Mouse (Mus musculus) brain, embryonic 18.5 days (tissue): ENCODE measurements around the gene Atg4d.
"Not testable (repeated sequence)": the region's sequence is repeated elsewhere in the genome, so short reads cannot be mapped to it uniquely, and the experiment has no call there.

Experiments used
- DNase-seq: peaks from one replicate; pipeline ENCODE4 v3.0.0-alpha.2; 2012; ENCODE audit warnings: low read depth, low spot score

Gene Atg4d

DNA sequence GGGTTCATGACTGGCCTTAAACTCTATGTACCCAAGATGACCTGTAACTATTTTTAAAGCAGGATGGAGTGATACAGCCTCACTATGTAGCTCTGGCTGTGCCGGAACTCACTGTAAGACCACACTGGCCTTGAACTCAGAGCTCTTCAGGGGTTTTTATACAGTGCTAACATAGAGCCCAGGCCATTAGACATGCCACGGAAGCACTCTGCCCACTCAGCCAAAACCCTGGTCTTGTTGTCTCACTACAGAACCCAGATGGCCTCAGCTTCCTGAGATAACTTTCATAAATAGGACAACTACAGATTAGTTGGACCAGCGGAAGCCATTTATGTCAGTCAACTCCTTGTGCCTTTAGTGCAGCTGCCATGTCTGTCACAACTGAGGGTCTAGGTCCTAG, 9.2 kb downstream of the Atg4d start:
- no peak for DNase-seq

DNA sequence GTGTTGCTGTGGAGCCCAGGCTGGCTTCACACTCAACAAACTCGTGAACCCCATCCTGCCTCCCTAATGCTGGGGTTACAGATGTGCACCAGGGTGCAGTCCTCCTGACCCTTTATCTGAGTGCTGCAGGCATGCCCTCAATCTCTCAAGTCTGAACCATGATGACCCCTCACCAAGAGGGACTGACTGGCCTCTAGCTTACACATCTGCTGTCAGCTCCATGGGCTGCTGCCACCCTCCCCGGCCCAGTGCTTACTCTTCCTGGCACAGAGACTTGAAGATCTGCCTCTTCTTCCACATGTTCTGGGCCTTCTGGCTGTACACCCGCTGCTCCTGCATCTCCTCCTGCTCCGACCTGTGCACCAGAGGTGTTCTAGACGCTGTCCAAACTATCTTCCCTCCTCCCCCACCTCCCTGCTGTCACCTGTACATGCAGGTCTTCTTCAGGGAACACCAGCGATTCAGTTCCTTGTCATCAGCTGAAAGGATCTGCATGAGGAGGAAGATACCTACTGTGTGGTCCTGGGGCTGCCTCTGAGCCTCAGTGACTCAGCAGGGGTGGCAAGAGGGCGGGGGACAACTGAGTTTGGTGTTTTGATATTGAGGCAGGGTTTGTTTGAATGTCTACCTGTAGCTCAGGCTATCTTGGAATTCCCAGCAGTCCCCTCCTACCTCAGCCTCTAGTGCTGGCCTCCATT, 10.1 kb downstream of the Atg4d start:
- no peak for DNase-seq

DNA sequence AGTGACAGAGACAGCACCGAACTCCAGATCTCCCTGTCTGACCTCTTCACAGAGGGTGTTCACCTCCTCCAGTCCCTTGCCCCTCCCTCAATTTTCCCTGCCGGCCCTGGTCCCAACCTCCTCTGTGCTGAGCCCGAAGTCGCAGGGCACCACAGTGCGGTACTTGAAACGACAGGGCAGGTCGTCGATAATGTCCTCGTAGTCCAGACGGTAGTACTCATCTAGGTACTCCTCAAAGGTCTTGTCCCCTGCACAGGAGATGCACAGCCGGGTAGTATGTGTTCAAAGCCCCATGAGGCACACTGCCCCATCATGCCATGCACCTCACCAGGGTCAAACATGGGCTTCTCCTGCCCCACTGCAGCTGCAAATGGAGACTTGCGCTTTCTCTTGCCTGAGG, 10.6 kb downstream of the Atg4d start:
- DNase-seq = no peak

DNA sequence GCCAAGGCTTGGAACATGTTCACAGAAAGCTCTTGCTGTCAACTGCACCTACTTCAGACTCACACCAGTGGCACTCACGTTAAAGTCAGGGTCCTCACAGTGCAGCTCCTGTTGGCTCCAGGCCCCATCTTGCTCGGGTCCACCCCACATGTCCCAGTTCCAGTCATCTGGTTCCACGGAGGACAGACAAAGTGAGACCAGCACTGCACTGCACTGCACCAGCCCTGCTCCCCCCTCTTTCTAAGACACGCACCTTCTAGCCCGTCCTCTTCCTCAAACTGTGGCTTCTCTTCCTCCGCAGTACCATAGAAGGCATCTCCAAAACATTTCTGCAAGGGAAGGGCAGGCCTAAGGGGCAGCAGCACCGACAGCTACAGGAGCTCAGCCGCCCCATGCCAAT, 11.2 kb downstream of the Atg4d start:
- no peak for DNase-seq

DNA sequence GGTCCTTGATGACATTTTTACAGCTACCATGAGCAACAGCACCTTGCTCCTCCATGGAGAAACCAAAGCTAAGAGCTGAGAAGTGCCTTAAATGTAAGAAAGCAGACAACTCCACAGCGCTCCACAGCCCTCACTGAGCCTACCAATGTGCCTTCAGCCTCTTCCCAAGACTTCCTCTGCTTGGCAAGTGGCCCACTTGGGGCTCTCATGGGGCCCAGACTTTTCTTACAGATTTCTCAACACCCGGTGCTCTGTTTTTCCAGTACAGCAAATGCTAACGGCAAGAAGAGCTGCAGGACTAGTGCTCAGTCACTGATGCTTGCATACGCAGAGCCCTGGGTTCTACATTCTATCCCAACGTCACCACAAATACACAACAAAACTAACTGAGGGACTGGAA, 12.7 kb downstream of the Atg4d start:
- DNase-seq = no peak

DNA sequence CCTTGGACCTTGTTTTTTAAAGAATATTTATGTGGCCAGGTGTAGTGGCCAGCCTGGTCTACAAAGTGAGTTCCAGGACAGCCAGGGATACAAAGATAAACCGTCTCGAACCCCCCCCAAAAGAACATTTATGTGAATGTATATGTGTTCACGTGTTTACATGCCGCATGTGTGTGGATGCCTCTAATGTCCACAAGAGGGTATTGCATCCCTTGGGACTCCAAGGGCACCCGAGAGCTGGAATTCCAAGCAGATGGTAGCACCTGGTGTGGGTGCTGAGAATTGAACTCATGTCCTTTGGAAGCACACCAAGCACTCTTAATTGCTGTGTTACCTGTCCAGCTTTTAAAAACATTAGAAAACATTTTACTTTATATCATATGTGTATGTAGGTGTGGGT, 18.5 kb downstream of the Atg4d start:
- DNase-seq = no peak

DNA sequence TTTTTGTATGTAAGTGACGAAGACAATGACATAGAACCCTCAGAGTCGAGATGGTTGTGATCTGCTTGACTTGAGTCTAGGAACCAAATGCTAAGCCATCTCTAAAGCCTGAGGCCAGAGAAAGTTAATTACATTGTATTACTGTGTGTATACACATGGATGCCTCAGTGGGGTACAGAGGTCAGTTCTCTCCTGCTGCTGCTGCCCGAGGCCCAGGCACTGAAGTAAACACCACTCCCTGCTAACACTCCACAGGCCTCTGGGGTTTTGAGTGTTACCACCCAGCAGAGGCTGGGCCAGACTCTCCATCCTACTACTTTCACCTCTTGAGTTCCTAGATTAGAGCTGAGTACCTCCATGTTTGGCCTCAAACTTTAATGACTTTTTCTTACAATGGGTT, 18.9 kb downstream of the Atg4d start:
- DNase-seq = no peak

DNA sequence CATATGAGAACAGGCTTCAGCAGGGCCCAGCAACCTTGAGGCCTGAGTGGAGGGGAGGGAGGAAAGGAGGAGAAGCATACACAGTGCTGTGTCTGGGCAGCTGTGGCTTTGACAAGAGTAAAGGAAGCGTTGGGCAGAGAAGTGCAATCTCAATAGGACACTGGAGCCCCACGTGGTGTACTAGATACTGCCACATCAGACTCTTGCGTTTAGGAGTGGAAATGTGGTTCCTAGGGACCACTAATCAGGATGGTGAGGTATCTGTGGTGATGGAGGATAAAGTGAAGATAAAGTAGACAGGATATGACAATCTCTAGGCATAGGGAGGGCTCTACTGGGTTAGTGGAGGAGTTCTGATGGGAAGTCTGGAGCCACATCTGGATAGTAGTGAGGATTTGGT, 21.7 kb downstream of the Atg4d start:
- no peak for DNase-seq

DNA sequence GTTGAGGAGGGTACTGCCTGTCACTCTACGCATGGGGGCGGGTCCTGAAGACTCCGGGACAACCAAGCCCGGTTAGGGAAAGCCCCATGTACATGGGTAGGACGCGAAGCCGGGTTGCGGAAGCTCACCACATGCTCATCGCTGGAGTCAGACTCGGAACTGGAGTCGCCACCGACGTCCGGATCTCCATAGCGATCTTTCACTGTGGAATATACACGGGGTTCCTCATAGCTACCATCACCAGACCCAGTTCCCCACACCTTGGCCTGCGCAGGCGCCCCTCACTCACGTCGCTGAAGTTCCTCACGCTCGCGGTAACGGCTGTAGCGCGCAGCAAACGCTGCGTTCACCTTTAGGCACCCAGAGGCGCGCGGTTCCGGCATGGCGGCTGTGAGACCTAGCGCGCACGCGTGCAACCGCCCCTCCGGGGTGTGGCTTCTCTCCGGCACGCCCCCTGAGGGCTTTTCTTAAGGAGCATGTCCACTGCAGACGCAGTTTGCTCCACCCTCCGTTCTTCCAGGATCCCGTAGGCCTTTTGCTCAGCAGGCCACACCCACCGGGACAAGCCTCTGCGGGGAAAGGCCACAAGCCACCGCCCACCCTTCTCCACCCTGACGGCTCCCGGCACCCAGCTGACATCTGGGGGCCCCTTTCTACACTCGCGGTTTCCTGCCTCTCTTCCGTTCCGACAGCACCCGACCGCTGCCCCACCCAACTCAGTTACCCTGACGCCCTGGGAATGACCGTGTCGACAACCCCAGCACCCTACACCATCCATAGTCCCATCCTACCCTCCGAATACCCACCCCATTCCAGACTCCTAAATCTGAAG, 22.7 kb downstream of the Atg4d start, which contains the start of gene Kri1:
Gene Kri1, minus strand, starts transcription at position 399 of the 832 bp plus-strand sequence.
- DNase-seq = peak; percentile 94

DNA sequence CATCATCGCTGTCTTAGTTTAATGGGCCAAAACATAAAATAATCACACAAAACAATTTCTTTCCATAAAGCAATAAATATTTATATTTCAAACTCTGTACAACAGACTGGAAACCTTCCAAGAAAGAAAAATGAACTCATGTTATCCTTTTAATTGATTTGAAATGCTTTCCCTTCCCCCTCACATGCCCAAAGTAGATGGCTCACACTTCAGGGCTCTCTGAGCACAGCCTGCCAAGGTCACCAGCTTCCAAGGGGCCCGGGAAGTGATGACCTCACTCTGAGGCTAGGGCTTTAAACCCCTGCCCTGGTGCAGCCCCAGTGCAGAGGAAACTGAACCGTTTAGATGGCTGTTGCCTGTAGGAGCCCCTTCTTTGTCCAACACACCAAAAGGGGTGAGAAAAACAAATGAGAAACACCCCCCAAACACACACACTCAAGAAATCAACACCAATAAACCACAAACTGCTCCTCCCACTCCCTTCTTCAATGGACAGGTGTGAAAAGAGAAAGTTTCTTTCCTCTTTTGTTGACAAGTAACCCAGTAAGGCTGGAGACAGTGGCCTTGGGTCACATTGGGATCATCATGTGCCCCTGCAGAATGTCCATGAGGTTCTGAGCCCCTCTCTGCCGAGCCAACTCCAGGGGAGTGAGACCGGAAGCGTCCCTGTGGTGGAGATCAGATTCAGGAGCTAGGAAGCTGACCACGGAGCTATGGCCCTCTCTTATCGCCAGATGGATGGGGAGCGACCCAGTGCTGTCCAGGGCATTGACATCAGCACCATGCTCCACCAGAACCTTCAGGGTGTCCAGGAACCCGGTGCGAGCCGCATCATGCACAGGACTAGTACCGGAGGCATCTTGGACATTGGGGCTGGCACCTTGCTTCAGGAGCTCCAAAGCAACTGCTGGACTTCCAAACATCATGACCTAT, 23.6 kb downstream of the Atg4d start:
- no peak for DNase-seq

DNA sequence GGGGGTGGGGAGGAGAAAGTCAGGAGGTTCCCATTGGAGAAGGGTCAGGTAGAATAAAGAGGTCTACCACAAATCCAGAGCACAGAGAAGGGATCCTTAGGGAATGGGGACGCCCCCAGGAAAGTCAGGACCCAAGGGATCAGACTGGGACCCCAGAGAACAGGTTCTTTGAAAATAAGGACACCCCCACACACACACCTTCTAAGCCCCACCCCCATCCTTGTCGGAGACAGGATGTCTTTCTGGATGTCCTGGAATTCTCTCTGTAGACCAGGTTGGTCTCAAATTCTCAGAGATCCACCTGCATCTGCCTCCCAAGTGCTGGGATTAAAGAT, 24.2 kb downstream of the Atg4d start:
- DNase-seq = no peak

DNA sequence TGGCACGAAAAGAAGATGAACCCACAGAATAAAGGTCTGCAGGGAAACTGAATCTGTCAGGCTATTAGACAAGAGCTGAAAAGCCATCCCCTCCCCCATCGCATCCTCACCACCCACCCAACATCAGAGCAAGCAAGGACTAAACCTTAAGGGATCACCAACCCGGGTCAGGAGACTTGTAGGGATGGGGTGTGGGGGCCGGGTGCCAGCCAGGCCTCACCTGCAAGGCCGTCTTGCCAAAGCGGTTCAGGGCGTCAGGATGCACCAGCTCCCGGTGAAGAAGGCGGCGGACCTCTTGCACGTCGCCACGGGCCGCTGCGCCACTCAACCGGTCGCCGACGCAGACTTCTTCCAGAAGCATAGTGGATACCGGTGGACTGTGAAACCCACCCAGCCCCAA, 25.5 kb downstream of the Atg4d start:
- DNase-seq = no peak

DNA sequence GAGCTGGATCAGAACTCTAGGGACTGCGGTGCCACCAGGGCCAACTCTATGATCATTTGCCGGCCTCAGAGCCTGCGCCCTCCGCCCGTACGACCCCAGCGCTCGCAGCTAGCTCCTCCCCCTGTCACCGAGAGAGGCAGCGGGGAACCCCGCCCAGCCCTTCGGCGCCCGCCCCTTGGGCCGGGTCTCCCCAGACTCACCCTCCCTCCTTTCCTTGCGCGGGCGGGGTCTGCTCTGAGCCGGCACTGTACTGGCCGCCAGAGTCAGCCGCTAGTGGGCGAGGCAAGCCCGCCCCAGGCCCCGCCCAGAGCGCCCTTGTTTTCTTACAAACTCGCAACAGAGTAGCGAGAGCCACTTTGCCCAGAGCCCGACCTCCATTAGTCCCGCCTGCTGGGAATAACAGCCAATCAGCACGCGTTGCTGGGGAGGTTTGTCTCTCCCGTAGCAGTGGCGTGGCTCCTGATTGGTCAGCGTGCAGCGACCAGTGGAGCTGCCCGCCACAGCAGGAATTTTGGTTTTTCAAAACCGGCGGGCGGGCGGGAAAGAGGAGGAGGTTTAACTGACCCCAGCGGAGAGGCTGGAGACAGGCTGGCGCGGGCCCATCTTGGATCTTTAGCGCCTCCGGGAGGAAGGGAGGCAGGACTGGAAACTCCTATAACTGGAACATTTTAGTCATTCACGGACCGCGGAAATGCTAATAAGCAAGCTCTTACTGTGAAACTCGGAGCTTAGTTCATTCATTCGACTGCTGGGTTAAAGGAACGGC, 26.1 kb downstream of the Atg4d start, which contains the start of gene Cdkn2d:
Gene Cdkn2d, minus strand, starts transcription at position 386 of the 766 bp plus-strand sequence.
- peak; percentile 97 for DNase-seq

DNA sequence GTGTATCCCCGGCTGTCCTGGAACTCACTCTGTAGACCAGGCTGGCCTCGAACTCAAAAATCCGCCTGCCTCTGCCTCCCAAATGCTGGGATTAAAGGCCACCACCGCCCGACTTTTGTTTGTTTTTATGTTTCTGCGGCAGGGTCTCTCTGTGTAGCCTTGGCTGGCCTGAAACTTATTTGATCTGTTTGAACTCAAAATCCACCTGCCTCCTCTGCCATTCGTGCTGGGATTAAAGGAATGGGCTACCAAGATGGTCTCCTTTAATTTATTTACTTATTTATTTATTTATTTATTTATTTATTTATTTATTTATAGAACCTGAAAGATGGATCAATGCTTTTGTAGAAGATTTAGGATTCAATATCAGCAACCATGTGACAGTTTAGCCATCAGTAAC, 26.8 kb downstream of the Atg4d start:
- DNase-seq = not testable (repeated sequence)

DNA sequence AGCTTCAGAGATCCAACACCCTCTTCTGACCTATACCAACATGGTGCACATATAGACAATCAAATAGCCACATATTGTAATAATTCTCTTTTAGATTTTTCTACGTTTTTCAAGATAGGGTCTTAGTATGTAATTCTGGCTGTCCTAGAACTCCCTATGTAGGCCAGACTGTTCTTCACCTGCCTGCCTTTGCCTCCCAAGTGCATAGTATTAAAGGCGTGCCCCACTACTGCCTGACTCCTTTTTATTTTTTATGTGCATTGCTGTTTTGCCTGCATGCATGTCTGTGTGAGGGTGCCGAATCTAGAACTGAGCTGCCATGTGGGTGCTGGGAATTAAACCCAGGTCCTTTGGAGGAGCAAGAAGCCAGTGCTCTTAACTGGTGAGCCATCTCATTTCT, 27.2 kb downstream of the Atg4d start:
- no peak for DNase-seq

DNA sequence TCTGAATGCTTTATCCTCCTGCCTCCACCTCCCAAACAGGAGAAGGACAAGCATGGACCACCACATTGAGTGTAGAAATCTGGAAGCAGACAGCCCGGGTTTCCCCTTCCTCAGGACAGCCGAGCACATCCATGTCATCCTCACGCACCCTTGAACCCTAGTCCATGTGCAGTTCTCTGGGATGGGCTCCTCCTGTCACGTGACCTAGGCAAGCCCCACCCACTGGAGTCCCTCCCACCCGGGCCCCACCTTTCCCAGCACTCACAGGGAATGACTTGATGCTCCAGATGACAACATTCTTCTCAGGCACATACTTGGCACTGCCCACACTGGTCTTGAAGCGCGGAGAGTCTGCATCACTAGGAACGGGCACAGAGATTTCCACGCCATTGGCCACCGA, 33.9 kb downstream of the Atg4d start:
- DNase-seq = no peak

DNA sequence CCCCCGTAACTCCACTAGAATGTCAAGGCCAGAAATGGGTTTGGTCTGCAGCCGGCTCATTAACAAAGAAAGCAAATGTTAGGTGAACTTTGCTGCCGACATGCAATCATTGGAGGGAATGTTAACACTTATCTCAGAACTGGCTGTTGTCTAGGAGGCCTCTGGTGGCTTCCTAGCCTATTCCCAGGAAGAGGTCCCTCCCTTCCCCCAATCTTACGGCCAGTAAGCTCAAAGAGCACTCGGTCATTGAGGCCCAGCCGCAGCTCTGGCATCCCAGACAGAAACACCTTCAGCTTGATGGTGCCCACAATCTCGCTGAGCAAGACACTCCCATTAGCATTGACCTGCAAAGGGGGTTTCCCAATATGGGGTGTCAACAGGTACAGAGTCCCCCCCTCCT, 40.0 kb downstream of the Atg4d start:
- no peak for DNase-seq

DNA sequence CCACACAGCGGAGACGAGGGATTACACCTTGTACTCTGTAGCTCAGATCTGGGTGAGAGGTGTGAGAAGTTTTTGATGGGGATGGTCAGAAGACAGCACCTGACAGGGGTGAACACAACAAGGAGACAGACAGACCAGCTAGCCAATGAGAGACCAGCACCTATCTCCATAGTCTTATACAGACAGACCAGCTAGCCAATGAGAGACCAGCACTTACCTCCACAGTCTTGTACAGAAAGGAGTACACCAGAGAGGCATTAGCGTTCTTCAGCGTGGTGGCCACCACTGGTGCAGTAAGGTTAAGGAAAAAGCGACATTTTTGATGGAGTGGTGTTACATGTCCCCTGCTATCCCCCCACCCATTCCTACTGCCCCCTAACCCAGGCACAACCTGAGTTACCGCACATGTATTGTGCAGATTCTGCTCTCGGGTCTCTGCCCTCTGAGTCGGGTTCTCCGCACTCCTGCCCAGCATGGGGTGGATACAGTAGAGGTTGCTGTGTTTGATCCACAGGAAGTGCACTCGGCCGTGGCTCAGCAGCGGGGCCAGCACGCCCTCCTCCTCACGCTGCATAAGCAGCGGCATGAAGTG, 44.2 kb downstream of the Atg4d start:
- no peak for DNase-seq

DNA sequence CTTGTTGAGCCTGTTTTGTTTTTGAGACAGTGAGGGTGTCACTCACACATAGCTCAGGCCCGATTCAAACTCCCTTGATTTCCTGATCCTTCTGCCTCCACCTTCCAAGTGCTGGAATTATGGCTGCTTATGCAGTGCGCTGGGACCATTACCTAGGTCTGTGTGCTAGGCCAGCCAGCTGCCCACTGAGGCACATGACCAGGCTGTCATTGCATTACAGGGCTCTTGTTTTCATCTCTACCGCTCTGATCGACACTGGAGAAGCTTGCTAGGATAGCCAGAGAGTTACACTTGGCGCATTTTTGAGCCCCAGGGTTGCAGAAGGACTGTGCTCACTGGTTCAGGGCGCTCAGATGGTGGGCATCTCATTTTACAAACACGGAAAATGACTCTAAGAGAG, 46.6 kb downstream of the Atg4d start:
- DNase-seq = no peak

DNA sequence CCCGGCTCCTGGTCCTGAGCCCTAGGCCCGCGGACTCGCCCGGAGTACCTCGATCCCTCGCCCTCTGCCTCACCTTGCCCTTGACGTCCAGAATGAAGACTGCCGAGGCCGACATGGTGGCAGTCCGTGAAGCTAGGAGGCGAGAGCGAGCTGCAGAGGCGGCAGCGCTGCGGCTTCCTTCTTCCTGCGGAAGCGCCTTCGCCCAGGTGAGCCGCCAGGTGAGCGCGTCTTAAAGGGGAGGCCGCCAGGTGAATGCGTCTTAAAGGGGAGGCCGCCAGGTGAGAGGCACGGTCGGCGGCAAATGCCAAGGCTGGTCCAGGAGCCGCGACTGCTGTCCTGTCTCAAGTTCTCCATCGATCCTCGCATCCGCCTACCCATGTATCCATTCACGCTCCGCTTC, 47.0 kb downstream of the Atg4d start, which contains the start of gene Ap1m2:
Gene Ap1m2, minus strand, starts transcription at position 204 of the 400 bp plus-strand sequence.
- no peak for DNase-seq

DNA sequence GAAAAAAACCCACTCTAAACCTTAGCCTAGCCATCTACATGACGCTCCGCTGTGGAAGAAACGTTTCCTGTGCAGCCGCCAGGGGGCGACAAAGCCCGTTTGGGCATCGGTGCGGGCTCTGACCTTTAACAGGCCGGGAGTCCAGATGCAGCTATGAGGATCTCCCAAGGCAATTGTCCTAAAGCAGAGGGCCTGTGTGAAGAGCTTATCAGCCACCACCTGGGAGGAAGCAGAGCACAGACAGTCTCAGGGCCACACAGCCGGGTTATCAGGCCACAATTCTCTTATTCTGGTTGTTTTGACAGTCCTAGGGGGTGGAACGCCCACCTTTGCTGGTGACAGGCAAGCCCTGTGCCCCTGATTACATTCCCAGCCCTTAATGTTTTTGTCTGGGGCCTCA, 48.3 kb downstream of the Atg4d start:
- no peak for DNase-seq
